Mouse (Mus musculus) kidney, adult 2 months (tissue): Measurements from ENCODE around the gene Fam126a.

ENCODE experiments used
- CTCF ChIP-seq: fragments of 200-500 bp; conservative IDR thresholded peaks from 2 replicates; pipeline ENCODE4 v1.5.1; 2011; ENCODE audit warnings: low read depth, mild to moderate bottlenecking, control low read depth, low read length, moderate library complexity, mixed read lengths; ENCODE audit not compliant: insufficient read depth, insufficient read length
- POLR2A ChIP-seq: fragments of 200-500 bp; IDR thresholded peaks from one replicate; pipeline ENCODE4 v1.6.1; 2011; ENCODE audit warnings: low read depth, low read length, control low read depth

DNA sequence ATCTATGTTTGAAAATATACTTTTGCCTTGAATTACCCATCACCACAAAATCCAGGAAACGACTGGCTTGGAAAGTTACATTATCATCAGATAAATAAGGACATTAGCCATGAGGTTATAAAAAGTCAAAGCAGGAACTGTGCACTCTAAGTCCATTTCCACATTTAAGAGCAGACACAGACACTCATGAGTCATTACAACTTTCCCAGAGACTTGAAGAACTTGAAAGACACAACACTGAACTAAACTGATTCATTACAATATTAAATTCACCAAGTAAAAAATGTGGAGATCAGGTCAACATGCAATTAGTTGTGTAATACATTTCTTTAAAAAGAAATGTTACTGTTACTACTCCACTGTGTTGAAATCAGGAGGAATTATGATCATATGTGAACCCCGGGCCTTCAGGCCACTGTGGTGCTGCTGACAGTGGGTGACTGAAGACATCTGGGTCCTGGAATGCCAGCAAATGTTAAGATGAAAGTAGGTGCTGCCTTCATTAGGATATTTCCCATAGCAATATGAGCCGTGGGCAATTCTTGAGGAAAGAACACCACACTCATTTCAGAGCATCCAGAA is 55.4 kb downstream of the Fam126a start:
- no peak for TF ChIP-seq CTCF
- TF ChIP-seq POLR2A, result no peak
